Mouse (Mus musculus) neural tube, embryonic 10.5 days (tissue): ENCODE measurements at regions not wholly inside any gene's neighbourhood (a gene's known extent, or its start where the extent isn't known, plus 50 kb on each side); places are given as distances from the start of the nearest gene placed in this dataset.
"Not testable (repeated sequence)": the region's sequence is repeated elsewhere in the genome, so short reads cannot be mapped to it uniquely, and the experiment has no call there.

Source experiments
- DNase-seq: peaks from one replicate; pipeline ENCODE4 v3.0.0-alpha.2; 2017; ENCODE audit warnings: low spot score; ENCODE audit errors: extremely low spot score

DNA sequence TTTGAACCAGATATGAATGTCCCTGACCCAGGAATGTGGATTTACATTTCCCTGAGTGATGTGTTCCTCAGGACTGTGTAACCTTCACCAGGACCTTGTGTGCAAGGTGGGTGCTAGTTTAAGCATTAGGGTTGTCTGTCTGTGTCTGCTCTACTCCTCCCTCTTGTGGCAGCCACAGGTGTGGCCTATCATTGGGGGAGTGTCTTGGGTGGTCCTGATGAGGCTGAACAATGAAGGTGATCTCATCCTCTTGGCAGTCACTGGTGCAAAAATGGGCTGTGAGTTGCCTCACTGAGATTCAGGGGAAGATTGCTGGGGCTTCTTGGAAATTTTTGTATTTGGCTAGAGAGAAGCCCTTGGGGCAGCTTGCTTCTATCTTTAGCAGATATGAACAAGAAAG is 179.4 kb upstream of the Ube2e1 start:
- peak; percentile 12 for DNase-seq

DNA sequence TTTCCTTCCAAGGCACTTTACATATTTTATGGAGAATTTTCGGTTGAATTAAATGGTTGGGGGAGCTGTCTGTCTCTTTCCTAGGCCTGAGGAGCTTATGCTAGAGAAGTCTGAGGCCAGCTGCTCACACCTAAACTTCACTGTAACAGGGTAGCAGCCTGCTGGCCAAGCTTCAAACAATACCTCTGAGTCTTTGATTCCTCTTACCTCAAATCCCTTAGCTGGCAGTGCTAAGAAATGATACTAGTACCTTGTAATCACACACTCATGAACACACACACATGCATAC is 176.6 kb upstream of the Ube2e1 start:
- peak; percentile 4 for DNase-seq

DNA sequence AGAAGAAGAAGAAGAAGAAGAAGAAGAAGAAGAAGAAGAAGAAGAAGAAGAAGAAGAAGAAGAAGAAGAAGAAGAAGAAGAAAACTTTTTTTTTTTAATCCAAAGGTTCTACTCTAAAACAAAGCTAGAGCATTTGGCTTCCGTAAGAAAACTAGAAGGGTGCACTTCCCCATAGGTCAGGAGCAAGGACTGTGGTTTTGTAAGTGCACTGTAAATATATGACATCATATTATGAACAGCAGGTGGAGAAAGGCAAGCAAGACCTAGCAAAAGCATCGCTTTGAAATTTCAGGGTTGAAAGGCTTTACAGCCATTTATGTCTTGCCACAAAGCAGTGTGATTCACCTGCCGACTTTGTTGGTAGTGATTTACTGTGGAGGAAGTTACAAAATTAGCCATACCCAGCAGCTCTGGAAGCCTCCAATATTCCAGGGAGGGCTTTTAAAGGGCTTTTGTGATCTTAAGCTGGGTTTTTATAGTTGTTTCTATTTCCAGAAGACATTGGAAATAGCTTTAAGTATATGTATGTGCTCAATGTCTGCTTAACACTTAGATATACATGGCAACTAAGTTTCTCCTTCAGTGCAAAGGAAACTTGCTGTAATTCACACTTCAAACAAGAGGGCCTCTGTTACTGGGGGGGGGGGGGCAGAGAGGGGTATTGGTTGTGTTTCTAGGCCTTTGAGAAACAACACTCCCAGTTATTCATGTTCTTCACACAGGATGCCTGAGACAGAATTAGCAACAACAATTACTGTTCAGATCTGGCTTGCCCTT is 176.1 kb upstream of the Ube2e1 start:
- peak; percentile 1 for DNase-seq

DNA sequence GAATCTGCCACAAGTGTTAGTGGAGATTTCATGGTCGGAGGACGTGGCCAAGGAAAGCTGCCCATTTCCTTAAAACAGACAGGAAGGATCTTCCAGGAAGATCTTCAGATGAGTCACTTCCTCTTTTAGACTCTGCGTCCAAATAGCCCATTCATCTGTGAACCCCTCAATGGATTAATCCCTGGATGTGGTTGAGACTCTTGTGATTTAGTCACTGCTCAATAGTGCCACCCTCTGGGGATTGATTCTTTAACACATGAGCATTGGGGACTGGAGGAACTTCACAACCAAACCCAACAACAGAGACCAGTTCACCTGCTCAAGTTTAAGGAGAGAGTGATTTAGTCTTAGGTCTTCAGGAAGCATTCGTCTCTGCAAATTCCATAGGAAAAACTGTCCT is 174.5 kb upstream of the Ube2e1 start:
- peak; percentile 8 for DNase-seq

DNA sequence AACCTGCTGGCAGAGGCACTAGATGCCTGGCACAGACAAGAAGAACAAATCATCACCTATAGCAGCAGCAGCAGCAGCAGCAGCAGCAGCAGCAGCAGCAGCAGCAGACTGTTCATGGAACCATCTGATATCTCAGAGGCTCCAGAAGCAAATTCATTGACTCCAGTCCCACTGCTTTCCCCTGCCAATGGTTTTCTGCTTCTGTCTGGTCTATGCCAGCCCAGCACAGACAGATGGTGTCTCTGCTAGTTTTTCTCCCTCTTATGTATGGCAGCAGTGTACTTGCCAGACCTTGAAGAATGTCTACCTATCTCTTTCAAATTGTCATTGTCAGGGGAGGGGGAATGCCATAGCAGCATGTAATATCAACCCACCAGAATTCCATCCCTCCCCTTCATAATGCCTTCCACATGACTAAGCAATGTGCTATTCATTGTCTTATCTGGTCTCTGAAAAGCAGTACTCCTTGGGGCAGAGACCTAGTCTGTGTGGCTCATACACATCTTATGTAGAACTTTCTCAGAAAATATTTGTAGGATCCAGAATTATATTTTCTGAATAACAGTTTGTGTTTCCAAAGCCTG is 168.7 kb upstream of the Ube2e1 start:
- DNase-seq, result no peak

DNA sequence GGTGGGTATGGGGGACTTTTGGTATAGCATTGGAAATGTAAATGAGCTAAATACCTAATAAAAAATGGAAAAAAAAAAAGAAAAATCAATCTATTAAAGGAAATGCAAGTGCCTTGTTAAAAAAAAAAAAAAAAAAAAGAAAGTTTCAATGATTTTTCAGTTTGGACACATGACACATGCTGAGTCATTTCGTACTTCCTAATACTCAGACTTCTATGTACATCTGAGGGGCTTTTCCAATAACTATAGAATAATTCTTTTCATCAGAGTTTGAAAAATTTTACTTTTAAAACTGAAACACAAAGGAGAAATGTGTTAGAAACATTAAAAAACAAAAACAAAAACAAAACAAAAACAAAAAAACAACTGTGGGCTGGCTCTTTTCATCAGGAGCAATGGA is 162.4 kb upstream of the Ube2e1 start:
- no peak for DNase-seq

DNA sequence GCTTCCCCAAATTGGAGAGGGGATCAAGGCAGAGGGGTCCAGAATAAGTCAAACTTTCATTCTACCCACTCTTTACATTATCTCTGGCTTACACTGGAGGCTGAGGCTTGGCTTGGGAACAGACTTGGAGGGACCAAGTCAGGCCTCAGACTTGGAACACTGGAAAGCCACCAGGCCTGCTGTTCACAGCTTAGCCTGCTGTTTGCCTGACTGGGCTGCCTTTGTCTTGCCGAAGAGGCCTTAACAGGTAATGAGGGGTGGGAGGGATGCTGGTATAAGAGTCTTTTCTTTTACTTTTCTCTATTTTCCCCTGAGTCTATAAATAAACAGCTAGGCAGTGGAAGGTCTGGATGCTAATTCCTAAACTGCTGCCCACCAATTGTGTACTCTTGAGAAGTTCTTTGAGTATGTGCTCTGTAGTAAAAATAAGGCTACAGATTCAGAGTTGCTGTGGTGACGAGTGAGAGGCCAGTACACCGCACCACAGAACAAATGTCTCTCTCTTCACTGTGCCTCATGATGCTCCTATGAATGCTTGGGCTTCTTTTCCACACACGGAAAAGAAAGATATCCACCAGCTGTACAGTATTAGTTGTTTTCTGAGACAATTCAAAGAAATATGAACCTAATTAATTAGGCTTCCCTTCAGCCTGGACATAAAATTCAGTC is 154.6 kb upstream of the Ube2e1 start:
- DNase-seq, result no peak

DNA sequence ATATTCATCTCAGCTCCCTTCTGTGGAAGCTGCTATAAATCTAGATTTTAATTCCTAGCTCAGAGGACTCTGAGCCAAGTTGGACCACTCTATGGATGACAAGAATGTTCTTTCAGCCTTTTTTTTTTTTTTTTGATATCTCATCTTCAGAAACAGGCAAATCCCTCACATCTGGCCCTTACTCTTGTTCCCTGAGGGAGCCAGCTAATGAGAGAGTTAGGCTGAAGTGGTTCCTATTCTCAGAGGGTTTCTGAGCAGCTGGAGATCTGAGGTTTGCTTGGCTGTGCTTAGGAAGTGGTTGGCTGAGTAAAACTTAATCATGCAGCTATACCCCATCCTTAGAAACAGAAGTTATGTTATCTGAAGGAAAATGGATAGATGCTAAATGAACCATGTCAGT is 153.9 kb upstream of the Ube2e1 start:
- no peak for DNase-seq

DNA sequence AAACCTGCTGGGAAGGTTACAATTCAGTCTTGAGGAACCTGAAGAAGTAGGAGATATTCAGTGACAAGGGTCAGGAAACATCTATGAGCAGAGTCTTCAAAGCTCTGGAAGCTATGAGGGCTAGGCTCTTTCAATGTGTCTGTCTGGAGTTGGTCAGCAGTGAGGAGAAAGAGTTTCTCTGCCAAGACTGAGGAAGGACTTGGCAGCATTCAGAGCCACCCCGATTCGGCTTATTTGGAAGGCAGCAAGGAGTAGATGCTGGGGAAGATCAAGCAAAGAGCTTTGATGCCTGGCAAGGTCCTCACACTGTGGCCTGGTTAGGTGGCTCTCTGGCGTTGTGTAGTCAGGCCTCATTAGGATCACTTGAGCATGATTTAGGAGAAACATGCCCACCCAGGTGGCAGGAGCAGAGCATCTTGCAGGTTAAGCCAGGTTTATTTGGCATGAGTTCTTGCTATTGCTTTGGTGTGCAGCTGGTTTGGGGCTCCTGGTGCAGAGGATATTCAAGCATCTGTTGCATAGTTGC is 145.2 kb upstream of the Ube2e1 start:
- DNase-seq, result no peak

DNA sequence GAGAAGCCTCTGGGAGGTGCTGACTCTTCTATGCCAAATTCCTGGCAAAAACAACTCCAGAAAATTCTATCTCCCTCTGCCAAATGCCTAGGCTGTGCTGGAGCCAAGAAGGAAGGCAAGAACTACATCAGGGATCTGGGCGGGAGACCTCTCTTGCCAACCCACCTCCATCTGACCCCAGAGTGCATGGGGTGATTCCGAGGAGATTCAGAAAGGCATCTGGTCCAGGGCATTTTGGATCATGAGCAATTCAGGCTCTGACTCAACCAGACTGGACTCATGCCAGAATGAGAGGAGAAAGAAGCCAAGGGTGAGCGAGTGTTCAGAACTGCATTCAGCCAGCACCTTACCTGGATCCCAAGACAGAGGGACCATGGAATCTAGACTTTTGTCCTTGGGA is 137.0 kb upstream of the Ube2e1 start:
- no peak for DNase-seq

DNA sequence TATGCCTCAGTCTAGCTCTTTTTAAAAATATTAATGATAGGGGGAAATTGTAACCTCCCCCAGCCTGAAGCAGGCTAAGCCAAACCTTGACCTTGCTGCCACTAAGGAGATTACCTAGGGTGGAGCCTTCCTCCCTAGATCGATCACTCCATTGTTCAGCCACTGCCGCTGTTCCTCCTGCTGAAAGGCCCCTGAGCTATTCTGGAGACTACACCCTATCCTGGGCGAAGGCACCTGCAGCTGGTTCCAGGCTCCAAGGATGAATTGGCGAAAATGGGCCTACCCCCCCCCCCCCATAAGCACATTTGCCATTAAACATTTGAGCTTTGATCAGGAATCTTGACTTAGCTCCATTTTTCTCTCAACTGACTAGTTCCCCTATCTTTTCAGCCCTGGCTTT is 135.2 kb upstream of the Ube2e1 start:
- DNase-seq, result not testable (repeated sequence)

DNA sequence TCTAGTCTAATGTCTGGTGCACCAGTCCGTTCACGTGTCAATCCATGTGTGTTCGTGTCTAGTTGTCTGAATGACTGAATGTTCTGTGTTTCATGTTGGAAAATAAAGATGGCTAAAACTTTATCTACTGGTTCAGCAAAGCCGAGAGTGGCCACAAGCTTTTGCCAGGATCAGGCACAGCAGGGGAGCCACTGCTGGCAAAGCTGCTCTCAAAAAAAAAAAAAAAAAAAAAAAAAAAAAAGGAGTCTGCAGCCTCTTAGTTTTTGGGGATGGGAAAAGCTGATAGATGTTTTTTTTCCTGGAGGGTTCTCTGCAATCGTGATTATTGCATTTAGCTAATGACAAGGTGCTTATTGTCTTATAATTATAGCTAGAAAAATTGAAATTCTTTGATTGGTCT is 132.5 kb upstream of the Ube2e1 start:
- DNase-seq, result not testable (repeated sequence)

DNA sequence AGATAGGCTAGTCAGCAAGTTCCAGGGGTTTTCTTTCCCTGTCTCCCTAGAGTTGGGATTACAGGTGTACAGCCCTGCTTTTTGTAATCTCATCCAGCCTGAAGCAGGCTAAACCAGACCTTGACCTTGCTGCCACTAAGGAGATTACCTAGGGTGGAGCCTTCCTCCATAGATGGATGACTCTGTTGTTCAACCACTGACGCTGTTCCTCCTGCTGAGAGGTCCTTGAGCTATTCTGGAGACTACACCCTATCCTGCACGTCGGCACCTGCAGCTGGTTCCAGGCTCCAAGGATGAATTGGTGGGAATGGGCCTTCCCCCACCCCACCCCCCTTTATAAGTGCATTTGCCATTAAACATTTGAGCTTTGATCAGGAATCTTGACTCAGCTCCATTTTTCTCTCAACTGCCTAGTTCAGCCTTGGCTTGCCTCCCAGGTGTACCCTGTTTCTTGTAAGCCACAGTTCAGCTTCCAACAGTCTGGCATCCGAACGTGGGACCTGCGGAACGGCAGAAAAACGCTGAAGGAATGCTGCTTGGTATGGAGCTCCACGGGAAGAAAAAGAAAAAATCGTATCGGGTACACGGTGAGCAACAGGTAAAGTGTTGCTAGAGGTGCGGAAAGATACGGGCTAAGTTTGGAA is 131.7 kb upstream of the Ube2e1 start:
- no peak for DNase-seq

DNA sequence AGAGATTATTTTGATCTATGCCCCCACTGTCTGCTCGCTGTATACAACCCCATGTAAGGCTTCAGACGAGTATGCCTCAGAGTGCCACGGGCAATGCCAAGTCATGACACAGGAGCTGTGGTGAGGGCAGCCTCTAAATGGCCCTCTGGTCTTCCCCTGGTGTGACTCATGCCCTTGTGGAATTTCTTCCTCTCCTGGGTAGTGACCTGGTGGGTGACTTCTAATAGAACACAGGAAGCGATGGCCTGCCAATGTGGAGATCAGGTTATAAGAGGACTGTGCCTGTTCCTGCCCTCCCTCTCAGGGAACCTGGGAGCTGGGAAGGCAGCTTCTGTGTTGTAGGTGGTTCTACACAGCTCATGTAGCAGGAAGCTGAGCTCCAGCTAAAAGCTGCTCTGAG is 130.7 kb upstream of the Ube2e1 start:
- DNase-seq, result no peak

DNA sequence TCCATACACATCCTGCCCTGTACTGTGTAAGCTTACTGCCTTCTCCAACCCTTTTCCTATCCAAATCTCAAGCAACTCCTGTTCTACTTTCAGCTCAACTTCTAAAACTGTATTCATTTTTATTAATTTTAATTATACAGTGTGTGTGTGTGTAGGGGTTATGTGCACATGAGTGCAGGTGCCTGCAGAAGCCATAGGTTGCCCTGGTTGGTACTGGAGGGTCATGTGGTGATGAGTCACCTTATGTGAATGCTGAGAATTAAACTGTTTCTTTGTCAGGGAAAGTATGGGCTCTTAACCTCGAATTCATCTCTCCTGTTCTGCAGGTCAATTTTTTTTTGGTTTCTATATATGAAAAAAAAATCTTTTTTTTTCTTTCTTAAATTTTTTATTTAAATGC is 117.0 kb upstream of the Ube2e1 start:
- DNase-seq, result no peak

DNA sequence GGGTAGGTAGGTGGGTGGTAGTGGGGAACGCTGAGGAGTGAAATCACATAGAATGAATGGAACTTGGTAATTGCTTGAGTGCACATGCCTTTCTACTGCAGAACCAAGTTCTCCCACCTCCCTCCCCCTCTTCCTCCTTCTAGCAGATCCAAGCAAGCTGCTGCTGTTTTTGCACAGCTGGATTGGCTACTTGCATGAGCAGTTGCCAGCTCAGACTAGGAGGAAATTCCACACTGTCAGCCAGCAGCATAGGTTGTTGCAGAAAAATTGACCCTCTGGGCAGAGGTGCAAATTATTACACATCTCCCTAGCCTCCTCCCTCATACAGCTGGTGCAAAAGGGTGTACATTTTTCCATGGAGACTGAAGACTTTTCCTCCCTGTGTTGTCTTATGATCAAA is 112.8 kb upstream of the Ube2e1 start:
- DNase-seq, result no peak

DNA sequence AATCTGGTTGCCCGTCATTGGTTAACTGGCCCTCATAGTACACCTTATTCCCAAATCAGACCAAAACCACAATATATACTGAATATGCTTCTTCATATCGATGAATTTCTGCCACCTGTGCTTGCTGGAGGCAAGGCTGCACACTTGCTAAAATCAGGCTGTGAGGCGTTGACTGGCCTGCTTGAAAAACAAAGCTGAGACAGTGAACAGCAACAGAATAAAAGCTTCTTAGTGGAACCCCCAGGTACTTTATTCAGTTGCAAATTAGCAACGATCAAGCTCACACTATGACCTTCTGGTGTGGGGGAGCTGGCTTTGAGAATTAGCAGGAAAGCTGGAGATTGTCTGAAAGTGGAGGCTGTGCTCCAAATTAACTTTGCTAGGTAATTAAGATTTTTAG is 97.3 kb upstream of the Ube2e1 start:
- not testable (repeated sequence) for DNase-seq

DNA sequence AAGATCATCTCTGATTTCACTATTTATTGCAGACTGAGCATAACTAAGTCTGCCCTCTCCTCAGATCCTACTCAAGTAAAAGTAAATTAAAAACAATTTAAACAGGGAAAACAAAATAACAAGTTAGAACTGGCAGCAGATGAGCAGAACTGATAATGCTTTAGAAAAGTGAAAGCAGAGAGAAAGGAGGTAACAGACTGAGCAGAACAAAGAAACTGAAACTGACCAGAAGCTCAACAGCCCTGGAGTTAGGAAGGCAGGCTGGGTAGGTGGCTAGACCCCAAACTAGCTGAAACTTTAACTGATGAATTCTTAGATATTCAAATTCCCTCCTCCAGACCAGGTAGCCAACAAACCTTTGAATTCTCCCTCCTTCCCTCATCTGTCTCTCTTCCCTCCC is 94.2 kb upstream of the Ube2e1 start:
- no peak for DNase-seq

DNA sequence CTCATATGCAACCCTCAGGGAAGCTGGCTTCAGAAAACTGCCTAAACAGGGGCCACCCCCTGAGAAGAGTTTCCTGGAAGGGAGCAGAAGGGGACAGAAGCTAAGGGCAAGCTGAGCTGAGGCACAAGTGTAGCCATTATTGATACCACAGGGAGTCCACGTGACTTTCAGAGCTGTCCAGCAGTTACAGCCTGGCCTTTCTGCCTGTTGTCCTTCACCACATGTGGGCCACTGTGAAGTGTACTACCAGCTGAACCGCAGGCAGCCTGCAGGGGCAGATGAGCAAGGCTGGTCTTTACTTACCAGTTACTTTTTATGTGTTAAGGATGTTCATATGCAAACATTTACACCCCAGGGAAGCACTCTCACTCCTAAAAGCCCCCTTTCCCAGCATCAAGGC is 85.2 kb upstream of the Ube2e1 start:
- no peak for DNase-seq

DNA sequence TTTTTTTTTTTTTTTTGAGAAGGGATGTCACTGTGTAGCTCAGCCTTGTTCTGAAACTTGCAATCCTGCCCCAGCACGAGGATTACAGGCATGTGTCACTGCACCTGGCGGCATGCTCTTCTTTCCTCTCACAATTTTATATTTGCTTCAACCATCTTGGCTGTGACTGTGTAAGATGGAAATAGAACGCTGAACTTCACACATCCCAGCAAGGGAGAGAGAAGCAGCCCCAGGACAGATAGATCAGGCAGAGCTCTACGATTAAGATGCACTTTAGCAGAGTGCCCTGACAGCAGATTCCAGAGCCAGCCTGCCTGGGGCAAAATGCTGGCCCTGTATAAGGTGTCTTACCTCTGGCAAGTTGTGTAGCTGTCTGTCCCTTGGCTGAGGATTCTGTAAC is 84.7 kb upstream of the Ube2e1 start:
- DNase-seq, result no peak

DNA sequence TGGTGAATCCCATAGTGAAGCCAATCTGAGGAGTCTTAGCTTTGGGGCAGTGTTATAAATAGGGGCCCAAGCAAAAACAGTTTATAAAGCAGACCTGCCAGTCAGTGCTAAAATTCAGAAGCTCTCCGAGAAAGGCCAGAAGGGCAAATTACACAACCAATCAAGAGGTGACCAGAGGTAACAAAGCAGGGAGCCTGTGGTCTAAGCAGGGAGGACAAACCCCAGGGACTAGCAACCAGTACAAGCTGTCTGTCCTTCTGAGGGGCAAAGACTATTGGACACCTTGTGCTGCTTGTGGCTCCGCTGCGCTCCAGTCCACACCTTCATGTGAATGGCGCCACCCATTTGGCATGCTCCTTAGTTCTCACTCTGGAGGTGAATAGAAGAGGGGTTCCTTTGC is 67.3 kb upstream of the Ube2e1 start:
- DNase-seq, result no peak

DNA sequence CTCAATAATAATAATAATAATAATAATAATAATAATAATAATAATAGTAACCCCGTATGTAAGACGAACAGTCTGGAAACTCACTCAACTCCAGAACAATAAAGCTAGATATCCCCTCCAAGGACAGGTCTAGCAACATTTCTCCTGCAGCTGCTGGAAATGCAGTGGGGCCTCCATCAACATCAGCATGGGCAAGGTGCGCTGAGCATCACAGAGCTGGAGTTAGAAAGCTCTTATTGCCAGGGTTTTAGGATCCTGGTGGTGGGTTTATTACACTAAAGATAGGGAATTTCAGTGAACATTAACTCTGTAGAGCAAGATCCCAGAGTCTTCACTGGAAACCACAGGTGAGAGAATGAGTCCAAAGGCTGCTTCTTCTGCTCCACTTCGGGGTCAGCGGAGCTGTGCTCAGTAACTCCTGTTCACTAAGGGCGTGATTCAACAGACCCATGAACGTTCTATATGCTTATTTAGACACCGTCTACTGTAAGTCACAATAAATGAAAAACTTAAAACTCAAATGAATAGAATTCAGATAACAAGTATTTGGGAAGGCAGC is 64.6 kb upstream of the Ube2e1 start:
- DNase-seq, result no peak
